Mouse (Mus musculus): ENCODE measurements around the gene Sema3g.

Sema3g gene

DNA sequence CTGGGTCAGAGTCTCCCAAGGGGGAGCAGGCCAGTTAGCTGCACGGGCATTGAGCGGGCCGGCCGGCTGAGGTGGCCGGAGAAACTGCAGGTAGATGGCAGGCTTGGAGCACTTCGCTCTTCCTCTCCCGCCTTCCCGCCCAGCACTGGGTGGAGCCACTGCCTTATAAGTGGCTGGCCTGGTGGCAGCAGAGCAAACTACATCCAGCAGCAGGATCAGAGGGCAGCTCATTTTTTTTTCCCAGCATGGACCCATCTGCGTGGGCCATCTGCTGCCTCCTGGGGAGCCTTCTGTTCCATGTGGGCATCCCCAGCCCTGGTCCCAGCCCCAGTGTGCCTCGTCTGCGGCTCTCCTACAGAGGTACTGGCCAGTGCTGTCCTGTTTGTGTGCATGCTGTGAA is at the start of gene Sema3g:
Gene Sema3g (plus strand): TSS at position 195 of the 400 bp plus-strand sequence.
- peak; percentile 80 to 85 for DNase-seq

- no peak for DNase-seq
Observed at GRCm38 (mm10) chr14:31168425-31168824, 49.2 kb upstream of the Sema3g start, which contains the start of gene Stab1. Gene Stab1, minus strand, starts transcription at chr14:31168641.

GRCm38 (mm10) chr14:31169508-31169907 is 48.2 kb upstream of the Sema3g start:
- no peak for DNase-seq

GRCm38 (mm10) chr14:31170963-31171362 is 46.7 kb upstream of the Sema3g start:
- DNase-seq = no peak

GRCm38 (mm10) chr14:31171386-31171785 is 46.3 kb upstream of the Sema3g start:
- peak; percentile 75 to 77 for DNase-seq

- DNase-seq = no peak
Observed at GRCm38 (mm10) chr14:31171821-31172220, 45.8 kb upstream of the Sema3g start.

- DNase-seq = peak; percentile 68 to 69
Observed at GRCm38 (mm10) chr14:31172781-31173455, 44.7 kb upstream of the Sema3g start.

DNA sequence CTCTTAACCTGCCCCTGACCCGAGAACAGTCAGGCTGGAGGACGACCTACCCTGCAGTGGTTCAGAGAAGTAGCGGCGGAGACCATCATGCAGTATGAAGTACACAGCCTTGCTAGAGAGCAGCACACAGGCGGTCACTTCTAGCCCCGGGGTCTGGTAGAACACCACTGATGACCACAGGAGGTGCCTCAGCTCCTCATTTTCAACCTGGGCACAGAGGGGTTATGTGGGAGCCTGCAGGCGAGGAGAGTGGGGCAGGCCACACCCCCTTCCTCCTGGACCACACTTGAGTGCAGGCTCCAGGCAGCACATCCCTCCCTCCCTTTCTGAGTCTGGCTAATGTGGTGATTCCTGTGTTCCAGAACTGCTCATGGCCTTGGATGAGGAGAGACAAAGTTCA is 44.1 kb upstream of the Sema3g start:
- no peak for DNase-seq

- DNase-seq = no peak
Observed at GRCm38 (mm10) chr14:31177287-31177686, 40.4 kb upstream of the Sema3g start.

DNA sequence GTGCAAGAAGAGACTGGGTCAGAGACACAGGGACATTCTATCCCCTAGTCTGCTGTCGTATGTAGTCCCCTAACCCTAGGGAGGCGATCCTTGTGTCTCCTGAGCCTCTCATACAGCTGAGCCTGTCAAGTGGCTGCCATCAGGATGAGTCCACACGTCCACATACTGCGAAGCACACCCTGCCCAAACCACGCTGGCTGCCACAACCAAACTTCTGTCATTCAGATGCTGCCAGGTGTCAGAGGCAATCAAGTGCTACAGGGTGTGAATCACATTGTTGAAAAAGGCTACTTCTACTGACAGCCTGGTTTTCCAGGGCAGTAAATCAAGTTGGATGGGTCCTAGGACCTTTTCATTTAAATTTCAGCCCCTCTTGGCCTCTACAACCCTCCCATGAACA is 39.9 kb upstream of the Sema3g start:
- DNase-seq = no peak

DNA sequence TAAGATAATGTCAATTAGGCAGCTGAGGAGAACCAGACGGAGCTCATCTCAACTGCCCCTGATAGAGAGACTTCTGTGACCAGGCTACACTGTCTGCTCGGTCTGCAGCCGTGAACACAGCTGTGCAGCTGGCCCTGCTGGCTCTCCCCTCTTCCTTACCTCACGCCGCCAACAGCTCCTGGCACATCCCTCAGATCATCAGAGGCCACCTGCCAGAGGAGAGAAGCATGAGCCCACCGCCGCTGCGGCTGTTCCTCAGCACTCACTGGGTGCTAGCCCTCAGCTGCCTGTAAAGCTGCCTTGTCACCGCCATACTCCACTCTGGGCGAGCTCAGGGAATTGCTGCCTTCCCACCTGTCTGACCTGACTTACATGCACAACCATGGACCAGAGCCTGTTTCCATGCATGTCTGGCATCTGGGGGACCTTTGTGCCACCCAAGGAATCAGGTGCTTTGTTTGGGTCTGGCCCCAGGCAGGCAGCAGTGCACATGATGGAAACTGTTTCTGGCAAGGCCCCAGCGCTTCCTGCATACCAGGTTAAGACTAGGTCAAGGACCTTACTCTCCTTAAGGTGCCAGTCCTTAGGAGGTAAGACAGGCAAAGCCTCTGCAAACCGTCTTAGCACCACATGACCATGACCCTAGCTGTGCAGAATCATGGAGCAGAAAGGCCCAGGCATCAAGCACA is 37.8 kb upstream of the Sema3g start:
- no peak for DNase-seq

- no peak for DNase-seq
Observed at GRCm38 (mm10) chr14:31181512-31181911, 36.1 kb upstream of the Sema3g start.

- DNase-seq = no peak
Observed at GRCm38 (mm10) chr14:31182786-31183290, 34.8 kb upstream of the Sema3g start.

GRCm38 (mm10) chr14:31183541-31183940 is 34.1 kb upstream of the Sema3g start:
- no peak for DNase-seq

DNA sequence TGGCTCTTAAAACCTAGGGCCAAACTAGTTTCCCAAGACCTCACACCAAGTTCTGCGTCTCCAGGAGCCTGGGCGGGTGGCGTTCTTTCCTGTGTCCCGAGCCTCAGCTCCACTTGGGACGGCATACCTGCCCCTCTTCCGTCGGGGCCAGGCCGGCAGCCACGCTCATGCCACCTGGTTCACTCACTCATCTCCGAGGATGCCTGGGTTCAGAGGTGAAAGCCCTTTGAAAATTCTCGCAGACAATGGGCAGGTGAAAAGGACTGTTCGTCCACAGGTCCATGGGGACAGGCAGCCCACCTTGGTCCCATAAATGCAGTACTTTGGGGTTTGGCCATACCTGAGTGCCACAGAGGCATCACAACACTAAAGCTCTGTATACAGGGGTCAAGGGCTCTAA is 33.5 kb upstream of the Sema3g start:
- no peak for DNase-seq

GRCm38 (mm10) chr14:31186656-31187055 is 31.0 kb upstream of the Sema3g start:
- no peak for DNase-seq

DNA sequence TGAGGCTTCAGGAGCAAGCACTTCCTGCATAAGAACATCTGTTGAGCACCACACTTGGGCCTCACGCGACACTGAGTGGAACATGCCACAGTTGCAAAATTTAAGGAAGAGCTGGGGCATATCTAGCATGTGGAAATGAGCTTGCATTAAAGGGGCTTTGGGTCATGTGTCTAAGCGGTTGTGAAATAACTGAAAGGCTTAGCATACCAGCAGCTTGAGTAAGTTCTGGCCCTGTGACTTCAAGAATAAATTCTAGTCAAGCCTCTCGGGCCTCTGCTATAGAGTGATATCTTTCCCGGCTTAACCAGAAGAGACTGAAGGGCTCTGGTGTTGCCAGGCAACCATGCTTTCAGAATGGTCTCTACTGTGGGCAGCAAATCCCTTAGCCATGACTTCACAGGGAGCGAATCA is 28.9 kb upstream of the Sema3g start:
- DNase-seq = no peak

DNA sequence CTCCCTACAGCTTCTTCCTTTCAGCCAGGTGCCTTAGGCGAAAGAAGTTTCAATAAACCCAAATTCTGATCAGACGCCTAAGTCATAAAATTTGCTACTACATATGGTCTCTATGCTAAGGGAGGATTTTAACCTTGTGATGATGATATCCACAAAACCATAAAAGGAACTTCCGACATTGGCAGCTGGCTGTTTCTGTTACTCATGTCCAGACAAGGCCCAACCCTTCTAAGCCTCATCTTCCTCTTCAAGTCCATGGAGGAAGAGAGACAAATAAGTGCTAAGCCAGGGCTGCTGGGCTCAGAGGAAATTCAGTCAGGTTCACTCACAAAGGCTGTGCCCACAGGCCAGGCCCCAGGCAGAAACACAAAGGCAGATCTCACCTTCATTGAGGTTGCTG is 28.3 kb upstream of the Sema3g start:
- DNase-seq = no peak

- peak in 1 of 2 experiments; percentile 44 for DNase-seq
Observed at GRCm38 (mm10) chr14:31191936-31192335, 25.7 kb upstream of the Sema3g start.

DNA sequence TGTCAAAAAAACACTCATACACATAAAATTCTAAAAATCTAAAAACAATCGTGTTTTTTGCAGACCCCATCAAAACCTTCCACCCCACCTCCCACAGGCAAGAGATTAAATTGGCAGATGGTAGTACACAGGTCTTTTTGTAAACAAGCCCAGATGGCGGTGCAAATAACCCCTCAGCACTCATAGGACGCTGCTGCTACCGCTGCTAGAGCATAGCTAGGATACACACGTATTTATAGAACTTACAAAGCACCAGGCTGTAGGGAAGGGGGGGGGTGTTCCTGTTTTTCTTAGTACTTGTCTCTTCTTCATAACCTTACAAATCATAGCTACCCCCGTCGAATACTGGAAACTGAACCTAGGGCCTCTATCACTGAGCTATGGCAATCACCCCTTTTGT is 23.9 kb upstream of the Sema3g start:
- DNase-seq = peak in 1 of 2 experiments; percentile 34

DNA sequence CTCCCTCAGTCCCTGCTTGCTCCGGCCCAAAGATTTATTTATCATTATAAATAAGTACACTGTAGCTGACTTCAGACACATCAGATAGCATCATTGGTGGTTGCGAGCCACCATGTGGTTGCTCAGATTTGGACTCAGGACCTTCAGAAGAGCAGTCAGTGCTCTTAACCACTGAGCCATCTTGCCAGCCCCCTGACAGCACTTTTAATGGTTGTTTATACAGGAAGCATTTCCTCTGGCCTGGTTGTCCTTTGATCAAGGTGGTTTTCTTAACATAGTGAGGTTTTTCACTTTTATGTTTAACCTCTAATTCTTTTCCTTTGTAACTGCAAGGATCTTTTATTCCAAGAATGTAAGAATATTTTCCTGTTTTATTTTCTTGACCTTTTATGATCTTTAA is 23.2 kb upstream of the Sema3g start:
- no peak for DNase-seq

DNA sequence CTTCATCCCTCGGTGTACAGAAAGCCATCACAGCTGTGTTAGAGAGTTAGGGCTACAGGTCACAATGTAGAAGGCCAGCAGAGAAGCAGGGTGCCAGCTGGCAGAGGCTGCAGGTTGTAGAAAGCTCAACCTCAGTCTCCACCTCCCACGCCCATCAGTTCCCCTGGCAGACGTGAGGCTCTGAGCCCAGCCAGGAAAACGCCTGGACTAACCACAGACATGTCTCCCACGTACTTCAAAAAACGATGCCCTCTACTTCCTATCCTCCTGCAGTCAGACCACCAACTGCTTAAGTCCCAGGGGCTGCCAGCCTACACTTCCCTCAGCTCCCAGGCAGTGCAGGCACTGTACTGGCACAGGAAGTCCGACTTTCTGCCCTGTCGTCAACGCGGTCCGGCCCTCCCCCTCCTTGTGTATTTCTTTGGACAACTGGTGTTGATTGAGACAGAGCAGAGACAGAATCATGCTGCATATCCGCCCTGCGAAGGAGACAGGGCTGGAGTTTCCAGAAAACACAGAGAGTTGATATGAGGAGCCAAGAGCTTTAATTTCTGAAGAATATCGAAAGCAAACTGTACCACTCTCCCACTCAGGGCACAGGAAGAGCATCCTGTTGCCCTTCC is 22.7 kb upstream of the Sema3g start:
- DNase-seq = peak; percentile 67 to 78

DNA sequence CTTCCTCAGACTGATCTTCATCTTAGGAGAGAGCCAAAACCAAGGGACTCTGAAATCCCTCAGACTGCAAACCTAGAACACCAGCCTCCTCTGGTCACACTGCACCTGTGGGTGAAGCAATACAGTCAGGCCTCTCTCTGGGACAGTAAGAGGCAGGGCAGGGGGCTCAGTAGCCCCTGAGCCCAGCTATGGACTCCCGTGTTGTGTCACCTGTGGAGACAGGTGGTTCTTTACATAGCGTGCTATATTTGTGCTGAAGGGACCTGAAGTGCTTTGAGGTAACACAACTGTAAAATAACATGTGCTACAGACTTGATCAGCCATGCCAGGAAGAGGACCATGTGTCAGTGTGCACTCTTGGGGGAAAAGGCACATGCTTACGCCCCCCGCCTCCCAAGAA is 22.1 kb upstream of the Sema3g start:
- no peak for DNase-seq

DNA sequence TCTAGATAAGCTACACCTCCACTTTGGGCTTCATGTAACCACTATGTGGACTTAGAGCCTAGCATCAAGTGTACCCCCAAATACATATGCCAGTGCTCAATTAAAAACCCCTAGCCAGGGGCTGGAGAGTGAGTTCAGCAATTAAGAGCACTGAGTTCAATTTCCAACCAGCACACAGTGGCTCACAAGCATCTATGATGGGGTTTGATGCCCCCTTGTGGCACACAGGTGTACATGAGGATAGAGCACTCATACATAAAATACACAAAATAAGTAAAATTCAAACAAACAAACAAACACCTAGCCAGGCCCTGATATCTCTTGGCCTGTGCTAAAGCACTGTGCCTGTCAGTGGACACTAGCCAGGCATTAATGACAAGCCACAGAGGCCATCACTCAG is 21.7 kb upstream of the Sema3g start:
- DNase-seq = peak; percentile 66 to 69

All from cerebellum, adult 18-20 months (tissue).